Mouse (Mus musculus) left cerebral cortex, adult 6 months (tissue): Measurements from ENCODE around the gene Mapk1ip1. TPM values are rescaled to one million over a fixed set of nuclear protein-coding genes. Genes with fewer than 3 reads are reported as not detected.

Experiments
- long read RNA-seq, 2 experiments: library from polyadenylated mRNA; unstranded; transcript quantifications; one replicate each; pipeline ENCODE4 v2.0.0; 2019 to 2020
- polyA plus RNA-seq: library from polyadenylated mRNA; unstranded; fragments of <200 nt; fragmentation: Nextera tagmentation; gene quantifications from 2 replicates; pipeline ENCODE4 v1.2.3, GENCODE M21; 2021

The Mapk1ip1 gene
- polyA plus RNA-seq: 31.9 and 34.3 TPM in 2 replicates
- long read RNA-seq, experiment 1, transcript Mapk1ip1-201 (2 exons, 1,502 nt): major isoform, 38 of 45 reads
- long read RNA-seq, experiment 1, partial matches to known transcripts: 0 of 45 reads
- long read RNA-seq, experiment 1, other reads (novel, unspliced or antisense): 2 of 45 reads
- long read RNA-seq, experiment 2, transcript Mapk1ip1-201 (2 exons, 1,502 nt): major isoform, 26 of 40 reads
- long read RNA-seq, experiment 2, partial matches to known transcripts: 0 of 40 reads
- long read RNA-seq, experiment 2, other reads (novel, unspliced or antisense): 12 of 40 reads

DNA sequence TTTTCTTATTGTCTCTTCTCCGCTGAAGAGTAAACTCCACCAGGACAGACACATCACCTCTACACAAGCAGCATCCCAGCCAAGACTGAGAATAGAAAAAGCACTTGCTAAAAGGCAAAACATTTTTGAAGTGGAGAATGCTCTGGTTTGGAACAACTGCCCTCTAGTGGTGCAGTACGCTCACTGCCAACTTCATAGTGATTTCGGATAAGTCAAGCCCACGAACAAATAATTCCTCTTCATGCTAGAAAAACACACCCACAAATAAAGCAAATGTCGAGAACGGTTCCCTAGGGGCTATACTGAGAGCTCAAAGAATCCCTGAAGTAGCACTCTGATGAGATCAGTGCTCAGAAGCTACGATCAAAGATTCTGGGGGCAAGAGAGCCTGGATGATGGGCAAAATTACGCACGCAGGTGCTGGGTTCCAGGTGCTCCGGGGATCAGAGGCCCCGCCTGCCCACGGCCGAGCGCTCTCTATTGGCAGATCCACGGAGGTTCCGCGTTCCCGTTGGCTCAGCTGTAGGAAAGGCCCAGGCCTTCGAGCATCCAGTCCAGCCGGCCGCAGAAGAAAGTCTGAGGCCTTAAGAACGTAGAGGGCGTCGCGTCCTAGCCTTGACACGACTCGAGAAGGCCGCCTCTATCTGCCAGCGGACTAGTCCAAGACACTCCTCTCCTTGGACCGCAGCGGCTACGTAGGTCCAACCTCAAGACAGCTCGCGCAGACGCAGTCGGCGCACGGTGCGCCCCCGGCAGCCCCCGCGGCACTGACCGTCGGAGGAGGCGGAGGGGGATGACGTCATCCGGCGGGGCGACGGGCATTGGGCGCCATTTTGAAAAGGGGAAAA, at the start of gene Mapk1ip1, which contains the start of gene Ppp2r2d:
TSS of gene Mapk1ip1 (minus strand) at position 730 of the 848 bp plus-strand sequence.
TSS of gene Ppp2r2d (plus strand) at position 536 of the 848 bp plus-strand sequence.

Other genes starting within 250 kb of the Mapk1ip1 start
- gene Ppp2r2d, start 194 bp downstream of the Mapk1ip1 start, polyA plus RNA-seq: 25.3 and 53.7 TPM in 2 replicates
- 210 and 244 TPM in 2 replicates for gene Bnip3, start 63.2 kb upstream of the Mapk1ip1 start, polyA plus RNA-seq
- 6.6 and 8.3 TPM in 2 replicates for gene Jakmip3, start 94.5 kb upstream of the Mapk1ip1 start, polyA plus RNA-seq
- 9.2 and 12.3 TPM in 2 replicates for gene Dpysl4, start 239.7 kb upstream of the Mapk1ip1 start, polyA plus RNA-seq